Comparison of ENCODE assay signal across 15 mouse cellular contexts in genomic region chr6:119347813-119348212, GRCm38 (mm10). TPM values are rescaled to one million over a fixed set of nuclear protein-coding genes. Genes with fewer than 3 reads are reported as not detected.
DNase-seq lines count a peak whose midpoint lies in the region; ATAC-seq and TF ChIP-seq lines count a peak whose summit lies in the region.
"Had no signal": no experiment of that assay in that cellular context is flagged by ENCODE, and none has a peak within 500 bp of the region (broad histone marks: within the 10 kb centered on the region; RNA-seq: fewer than 3 reads in every experiment).

No protein-coding gene starts in this region.

- H3K36me3 ChIP-seq in hindbrain, embryonic 13.5 days = 0 out of 2 replicates have a peak, but pooled peaks cover 3% of the 10 kb centered on the region
- no peaks in the 10 kb centered on the region for H3K36me3 ChIP-seq in hindbrain, embryonic 12.5 days
- 0 out of 2 replicates have a peak, but pooled peaks cover 4% of the 10 kb centered on the region for H3K36me3 ChIP-seq in midbrain, postnatal 0 days (ENCODE audit: insufficient read depth, low read length)
- no peaks in the 10 kb centered on the region for H3K36me3 ChIP-seq in midbrain, embryonic 11.5 days (ENCODE audit: control insufficient read depth, insufficient read depth, low read length)
- no peaks in the 10 kb centered on the region for H3K36me3 ChIP-seq in intestine, embryonic 16.5 days (ENCODE audit: control insufficient read depth, insufficient read depth, low read length)
- H3K36me3 ChIP-seq: embryonic facial prominence, embryonic 12.5 days; midbrain, embryonic 12.5 days had no signal

- no peaks in the 10 kb centered on the region for H3K27me3 ChIP-seq in hindbrain, embryonic 13.5 days
- no peaks in the 10 kb centered on the region for H3K27me3 ChIP-seq in hindbrain, embryonic 12.5 days
- no peaks in the 10 kb centered on the region for H3K27me3 ChIP-seq in midbrain, postnatal 0 days (ENCODE audit: insufficient read depth, low read length)
- H3K27me3 ChIP-seq in midbrain, embryonic 11.5 days (ENCODE audit: control insufficient read depth, insufficient read depth, low read length) = no peaks in the 10 kb centered on the region
- no peaks in the 10 kb centered on the region for H3K27me3 ChIP-seq in intestine, embryonic 16.5 days (replicated peaks; ENCODE audit: control insufficient read depth, insufficient read depth, low read length)
- H3K27me3 ChIP-seq: embryonic facial prominence, embryonic 12.5 days; heart, embryonic 13.5 days; limb, embryonic 12.5 days; neural tube, embryonic 12.5 days had no signal

- H3K9ac ChIP-seq in hindbrain, embryonic 13.5 days = no peak overlapping the region
- H3K9ac ChIP-seq in hindbrain, embryonic 12.5 days = no peak overlapping the region
- H3K9ac ChIP-seq in midbrain, postnatal 0 days (replicated peaks; ENCODE audit: low read length, poor library complexity, severe bottlenecking) = no peak overlapping the region
- no peak overlapping the region for H3K9ac ChIP-seq in midbrain, embryonic 11.5 days (ENCODE audit: low read length)
- no peak overlapping the region for H3K9ac ChIP-seq in intestine, embryonic 16.5 days (ENCODE audit: low read depth, low read length)
- H3K9ac ChIP-seq: embryonic facial prominence, embryonic 12.5 days; limb, embryonic 12.5 days; liver, postnatal 0 days; midbrain, embryonic 12.5 days; neural tube, embryonic 12.5 days had no signal

- 81% methylated on average over 5 of the region's 5 CpGs for WGBS in hindbrain, embryonic 13.5 days
- WGBS in hindbrain, embryonic 12.5 days = 76% methylated on average over 5 of the region's 5 CpGs
- 75% methylated on average over 5 of the region's 5 CpGs for WGBS in midbrain, postnatal 0 days
- WGBS in midbrain, embryonic 11.5 days = 66% methylated on average over 5 of the region's 5 CpGs
- 64% methylated on average over 5 of the region's 5 CpGs for WGBS in intestine, embryonic 16.5 days

- H3K4me2 ChIP-seq in hindbrain, embryonic 13.5 days = no peak overlapping the region
- no peak overlapping the region for H3K4me2 ChIP-seq in hindbrain, embryonic 12.5 days (replicated peaks)
- no peak overlapping the region for H3K4me2 ChIP-seq in midbrain, postnatal 0 days (ENCODE audit: low read depth, low read length, poor library complexity, severe bottlenecking)
- H3K4me2 ChIP-seq in midbrain, embryonic 11.5 days = no peak overlapping the region
- no peak overlapping the region for H3K4me2 ChIP-seq in intestine, embryonic 16.5 days (ENCODE audit: low read depth, low read length)
- H3K4me2 ChIP-seq: embryonic facial prominence, embryonic 12.5 days; heart, embryonic 13.5 days; limb, embryonic 12.5 days; liver, embryonic 11.5 days; midbrain, embryonic 12.5 days; neural tube, embryonic 12.5 days had no signal

- no peak for TF ChIP-seq CTCF in midbrain, postnatal 0 days (IDR thresholded peaks at IDR 0.05)

- peak; percentile 28 for DNase-seq in adrenal gland, postnatal 10 days
- no peak for DNase-seq in adrenal gland, postnatal 36 days
- DNase-seq in midbrain, postnatal 0 days (ENCODE audit: low spot score) = no peak
- DNase-seq in midbrain, embryonic 11.5 days (ENCODE audit: low spot score, missing footprints) = no peak

- H3K4me3 ChIP-seq in hindbrain, embryonic 13.5 days = no peak overlapping the region
- no peak overlapping the region for H3K4me3 ChIP-seq in hindbrain, embryonic 12.5 days
- no peak overlapping the region for H3K4me3 ChIP-seq in midbrain, postnatal 0 days (ENCODE audit: low read depth, low read length)
- H3K4me3 ChIP-seq in midbrain, embryonic 11.5 days (ENCODE audit: low read depth, low read length) = no peak overlapping the region
- no peak overlapping the region for H3K4me3 ChIP-seq in intestine, embryonic 16.5 days (ENCODE audit: low read length)
- H3K4me3 ChIP-seq: embryonic facial prominence, embryonic 12.5 days; heart, adult 2 months; heart, embryonic 13.5 days; limb, embryonic 12.5 days; midbrain, embryonic 12.5 days; neural tube, embryonic 12.5 days had no signal

- H3K9me3 ChIP-seq in hindbrain, embryonic 13.5 days = no peaks in the 10 kb centered on the region
- no peaks in the 10 kb centered on the region for H3K9me3 ChIP-seq in hindbrain, embryonic 12.5 days (replicated peaks)
- H3K9me3 ChIP-seq in midbrain, postnatal 0 days (ENCODE audit: low read length) = no peaks in the 10 kb centered on the region
- no peaks in the 10 kb centered on the region for H3K9me3 ChIP-seq in midbrain, embryonic 11.5 days (ENCODE audit: control insufficient read depth, low read length)
- H3K9me3 ChIP-seq in intestine, embryonic 16.5 days (ENCODE audit: control insufficient read depth, low read length) = no peaks in the 10 kb centered on the region
- H3K9me3 ChIP-seq: embryonic facial prominence, embryonic 12.5 days; heart, embryonic 13.5 days; limb, embryonic 12.5 days; midbrain, embryonic 12.5 days; neural tube, embryonic 12.5 days had no signal

- ATAC-seq in hindbrain, embryonic 13.5 days (ENCODE audit: low FRiP score) = 0 out of 2 replicates have a peak, but pooled peaks have one; percentile 5
- no peak for ATAC-seq in hindbrain, embryonic 12.5 days (ENCODE audit: low FRiP score)
- peak; percentile 15; the same call in 1 of the 2 replicates for ATAC-seq in midbrain, postnatal 0 days (ENCODE audit: low FRiP score)
- ATAC-seq in midbrain, embryonic 11.5 days (ENCODE audit: low FRiP score) = no peak
- no peak for ATAC-seq in intestine, embryonic 16.5 days
- ATAC-seq: liver, postnatal 0 days had no signal

- no peak overlapping the region for H3K27ac ChIP-seq in hindbrain, embryonic 13.5 days
- no peak overlapping the region for H3K27ac ChIP-seq in hindbrain, embryonic 12.5 days
- H3K27ac ChIP-seq in midbrain, postnatal 0 days (ENCODE audit: low read depth, low read length) = no peak overlapping the region
- no peak overlapping the region for H3K27ac ChIP-seq in midbrain, embryonic 11.5 days (ENCODE audit: low read depth, low read length)
- no peak overlapping the region for H3K27ac ChIP-seq in intestine, embryonic 16.5 days (ENCODE audit: low read length)
- H3K27ac ChIP-seq: embryonic facial prominence, embryonic 12.5 days; heart, adult 2 months; heart, embryonic 13.5 days; limb, embryonic 12.5 days; midbrain, embryonic 12.5 days; neural tube, embryonic 12.5 days had no signal

- peaks cover 3% of the 10 kb centered on the region; the same call in 1 of the 2 replicates for H3K4me1 ChIP-seq in hindbrain, embryonic 13.5 days (replicated peaks)
- no peaks in the 10 kb centered on the region for H3K4me1 ChIP-seq in hindbrain, embryonic 12.5 days
- no peaks in the 10 kb centered on the region for H3K4me1 ChIP-seq in midbrain, postnatal 0 days (ENCODE audit: insufficient read depth, low read length)
- H3K4me1 ChIP-seq in midbrain, embryonic 11.5 days (ENCODE audit: control insufficient read depth, insufficient read depth, low read length) = no peaks in the 10 kb centered on the region
- no peaks in the 10 kb centered on the region for H3K4me1 ChIP-seq in intestine, embryonic 16.5 days (ENCODE audit: control insufficient read depth, insufficient read depth, low read length)
- H3K4me1 ChIP-seq: embryonic facial prominence, embryonic 12.5 days; limb, embryonic 12.5 days; midbrain, embryonic 12.5 days; neural tube, embryonic 12.5 days had no signal

RNA-seq across cellular contexts. Expression of gene Lrtm2, which starts 17.2 kb away (rescaled TPM):
- total RNA-seq in adrenal gland, postnatal 10 days (2021) = under 1 TPM in 1 of 2 experiments, not detected in 1; 0.12 TPM
- total RNA-seq in adrenal gland, postnatal 36 days (2021) = under 1 TPM in 1 of 2 experiments, not detected in 1; 0.30 TPM
- 5.0 and 5.1 TPM in 2 replicates for polyA plus RNA-seq in hindbrain, embryonic 13.5 days (2015; fragmentation: Nextera tagmentation; extraction: Ambion mirVana)
- 0.68 and 0.80 TPM in 2 replicates for polyA plus RNA-seq in hindbrain, embryonic 12.5 days (2016; fragmentation: Nextera tagmentation; extraction: Ambion mirVana)
- 32.2 and 40.4 TPM in 2 replicates for total RNA-seq in midbrain, postnatal 0 days (2014; rRNA removed)
- 21.1 and 24.3 TPM in 2 replicates for polyA plus RNA-seq in midbrain, postnatal 0 days (2015; fragmentation: Nextera tagmentation; extraction: Ambion mirVana)
- polyA plus RNA-seq in midbrain, embryonic 11.5 days (2014; fragmentation: Nextera tagmentation; extraction: Ambion mirVana) = 0.23 TPM in 1 of 2 replicates, not detected in the other
- 0.32 and 0.38 TPM in 2 replicates for polyA plus RNA-seq in intestine, embryonic 16.5 days (2015; fragmentation: Nextera tagmentation; extraction: Ambion mirVana)
- polyA plus RNA-seq: limb, embryonic 12.5 days; liver, embryonic 11.5 days; liver, postnatal 0 days had no signal

Comparison
In these comparisons a context has a peak if more than half of its experiments do, and no peak if none do; other contexts are left out.
1. ATAC-seq: peak in hindbrain, embryonic 13.5 days (single experiment) and midbrain, postnatal 0 days (single experiment); none in hindbrain, embryonic 12.5 days (single experiment), midbrain, embryonic 11.5 days (single experiment) and intestine, embryonic 16.5 days (single experiment).